Mouse (Mus musculus) naive thymus-derived CD4-positive, alpha-beta T cell, adult 2 months (primary cell): ENCODE results near the gene Myo3a.
"Not testable (repeated sequence)": the region's sequence is repeated elsewhere in the genome, so short reads cannot be mapped to it uniquely, and the experiment has no call there.

Experiments
- DNase-seq: peaks from one replicate; pipeline ENCODE4 v3.0.0-alpha.2; 2011; ENCODE audit warnings: low read depth

The Myo3a gene

DNA sequence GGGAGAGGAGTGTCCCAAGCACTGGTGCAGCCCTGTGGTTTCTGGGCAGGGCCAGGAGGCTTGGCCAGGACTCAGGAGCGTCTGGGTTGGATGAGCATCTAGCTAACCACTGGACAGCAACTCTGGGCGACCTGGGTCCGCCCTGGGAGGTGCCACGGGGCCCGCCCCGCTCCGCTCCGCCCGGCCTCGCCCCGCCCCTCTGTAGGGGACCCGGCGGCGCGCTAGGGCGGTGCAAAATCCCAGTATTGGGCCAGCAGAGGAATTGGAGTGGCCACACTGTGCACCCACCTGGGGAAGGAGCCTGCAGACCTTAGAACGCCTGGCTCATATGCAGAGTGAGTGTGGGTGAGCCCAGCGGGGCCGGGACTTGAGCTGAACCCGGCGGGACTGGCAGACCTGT is at the start of gene Myo3a:
Gene Myo3a (plus strand): TSS at position 196 of the 400 bp plus-strand sequence.
- no peak for DNase-seq

DNA sequence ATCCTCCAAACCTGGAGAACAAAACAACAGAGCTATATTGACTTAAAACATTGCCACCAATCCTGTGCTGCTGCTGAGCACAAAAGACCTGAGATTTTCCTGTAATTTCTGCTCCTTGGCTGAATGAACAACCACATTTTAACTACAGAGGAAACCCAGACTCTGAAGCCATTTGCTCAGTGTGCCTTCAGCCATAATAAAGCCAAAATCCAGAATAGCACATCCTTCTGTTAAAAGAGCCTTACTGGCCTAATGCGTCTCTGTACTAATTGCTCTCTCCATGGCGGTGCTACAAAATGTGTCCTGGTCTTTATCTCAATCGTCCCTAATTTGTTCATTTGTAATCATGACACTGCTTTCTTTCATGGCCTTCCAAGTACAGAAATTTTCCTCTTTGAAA is 23.2 kb downstream of the Myo3a start:
- no peak for DNase-seq

DNA sequence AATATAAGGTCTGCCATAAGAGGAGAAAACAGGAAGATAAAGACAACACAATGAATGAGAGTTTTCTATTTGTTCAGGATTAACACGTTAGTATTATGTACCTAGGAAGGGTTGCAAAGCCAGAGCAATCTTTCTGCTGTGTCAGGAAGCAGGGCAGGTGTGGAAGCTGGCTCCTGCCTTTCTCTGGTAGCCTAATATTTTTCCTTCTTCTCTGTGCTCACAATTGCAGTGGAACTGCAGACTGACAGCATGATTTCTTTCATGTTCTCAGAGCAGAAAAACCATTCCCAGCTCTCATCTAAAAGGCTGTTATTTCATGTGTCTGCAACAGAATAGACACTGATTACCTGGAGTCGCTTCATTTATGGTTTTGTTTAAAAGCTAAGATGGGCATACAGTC is 23.7 kb downstream of the Myo3a start:
- no peak for DNase-seq

DNA sequence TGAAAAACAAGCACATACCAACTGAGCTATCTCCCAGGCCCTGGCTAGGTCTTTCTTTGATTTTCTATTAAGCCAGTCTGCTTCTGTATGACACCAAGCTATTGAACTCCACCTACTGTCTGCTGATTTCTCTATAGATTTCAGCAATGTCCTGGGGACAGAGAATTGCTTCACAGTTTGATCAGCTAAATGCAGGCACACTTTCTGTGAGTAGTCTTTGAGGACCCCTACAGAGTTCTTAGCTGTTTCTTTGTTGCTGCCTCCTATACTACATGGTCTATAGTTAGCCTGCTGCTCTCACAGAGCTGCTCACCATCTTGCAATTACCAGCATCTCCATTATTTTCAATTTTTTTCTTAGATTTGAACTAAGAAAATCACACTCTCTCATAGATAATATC is 28.3 kb downstream of the Myo3a start:
- no peak for DNase-seq

DNA sequence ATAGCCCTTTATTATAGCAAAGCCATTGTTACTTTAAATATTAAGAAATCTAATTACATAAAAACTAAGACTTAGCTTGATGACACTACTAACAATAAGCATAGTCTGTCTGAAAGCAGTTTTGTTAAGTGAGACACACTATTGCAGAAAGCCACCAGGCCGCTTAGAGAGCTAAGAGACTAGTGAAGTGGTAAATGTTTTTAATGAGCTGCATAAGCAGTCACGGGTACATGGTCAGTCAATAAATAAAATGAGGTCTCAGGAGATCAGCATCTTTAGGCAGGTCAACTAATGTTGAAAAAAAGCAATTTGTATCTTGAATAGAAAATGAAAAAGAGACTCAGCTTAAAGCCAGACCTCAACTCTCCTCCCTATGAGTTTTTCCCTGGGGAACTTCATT is 44.3 kb downstream of the Myo3a start:
- no peak for DNase-seq

DNA sequence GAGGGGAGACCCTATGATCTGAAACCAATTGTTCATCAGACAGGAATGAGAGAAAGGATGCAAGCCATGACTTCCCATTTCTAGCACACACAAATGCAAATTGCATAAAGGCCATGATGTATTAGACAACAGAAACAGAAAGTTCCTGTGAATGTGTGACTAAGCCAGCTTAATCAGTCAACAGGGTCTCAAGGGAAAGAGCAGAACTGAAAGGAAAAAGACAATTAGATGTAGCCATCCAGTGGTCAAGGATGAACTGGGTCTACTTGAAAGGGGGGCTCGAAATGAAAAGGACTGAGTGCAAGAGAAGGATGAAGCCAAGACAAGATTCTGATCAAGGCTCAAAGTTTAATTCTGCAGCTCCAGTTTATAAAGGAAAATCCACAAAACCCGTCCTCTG is 58.1 kb downstream of the Myo3a start:
- no peak for DNase-seq

DNA sequence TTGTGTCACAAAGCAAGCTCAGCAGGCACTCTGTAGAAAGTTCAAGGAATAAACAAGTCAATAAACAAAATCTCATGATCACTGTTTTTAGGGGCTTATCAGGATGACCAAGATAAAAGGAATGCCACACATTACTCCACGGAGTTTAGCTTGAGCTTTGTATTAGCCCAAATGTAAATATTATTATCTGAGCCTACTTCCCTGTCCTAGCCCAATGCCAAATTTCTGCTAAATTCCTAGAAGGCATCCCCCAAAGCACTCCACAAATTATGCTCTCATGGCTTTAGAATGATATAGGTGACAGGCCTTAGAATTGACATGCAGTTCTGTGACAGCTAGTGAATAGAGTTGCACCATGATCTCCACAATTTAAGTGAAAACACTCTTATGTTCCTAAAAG is 58.5 kb downstream of the Myo3a start:
- DNase-seq = no peak

DNA sequence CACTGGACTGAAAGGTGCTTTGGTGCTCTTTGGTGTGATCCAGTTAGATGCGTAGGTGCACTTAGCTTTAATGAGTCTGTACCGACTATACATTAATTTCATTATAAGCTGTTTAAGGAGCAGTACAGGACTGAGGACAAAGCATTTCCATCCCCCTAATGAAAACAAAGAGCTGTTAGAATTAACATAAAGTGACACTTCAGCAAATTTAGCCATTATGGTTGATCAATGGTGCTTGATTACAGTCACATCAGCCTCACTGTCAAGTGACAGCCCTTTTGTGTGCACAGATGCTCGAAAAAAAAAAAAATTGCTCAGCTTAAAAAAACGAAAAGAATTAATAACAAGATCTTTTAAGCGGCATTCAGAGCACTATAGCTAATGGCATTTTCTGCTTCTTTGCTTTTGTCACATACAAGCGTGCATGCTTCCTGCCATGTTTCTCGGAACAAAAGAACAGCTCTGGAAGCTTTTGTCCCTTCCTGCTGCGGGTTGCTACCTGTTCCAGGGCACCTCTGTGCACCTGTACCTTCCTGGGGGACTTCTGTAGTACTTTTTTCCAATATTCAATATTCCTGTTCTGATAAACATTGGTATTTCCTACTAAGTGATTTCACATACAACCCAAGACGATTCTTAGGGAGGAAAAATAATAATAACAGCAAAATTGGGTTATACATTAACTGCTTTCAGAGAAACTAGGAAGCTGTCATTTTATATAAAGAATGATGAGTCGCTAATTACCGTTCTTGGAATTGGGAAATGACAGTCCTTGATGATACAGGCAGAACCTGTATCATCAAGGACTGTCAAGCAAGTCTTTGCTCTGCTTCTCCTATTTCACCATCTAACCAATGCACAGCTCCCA is 66.5 kb downstream of the Myo3a start:
- no peak for DNase-seq

DNA sequence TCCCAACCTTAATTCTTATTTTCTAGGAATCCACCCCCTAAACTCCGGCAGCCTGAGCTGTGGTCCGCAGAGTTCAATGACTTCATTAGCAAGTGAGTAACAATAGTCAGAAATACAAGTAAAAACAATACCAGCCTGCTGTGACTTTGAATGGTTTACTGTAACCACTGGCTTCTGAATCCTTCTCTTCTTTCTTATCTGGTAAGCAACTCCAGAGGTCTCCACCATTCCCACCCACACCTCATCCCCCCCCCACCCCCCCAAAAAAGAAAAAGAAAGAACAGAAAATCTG is 67.1 kb downstream of the Myo3a start:
- DNase-seq = no peak

DNA sequence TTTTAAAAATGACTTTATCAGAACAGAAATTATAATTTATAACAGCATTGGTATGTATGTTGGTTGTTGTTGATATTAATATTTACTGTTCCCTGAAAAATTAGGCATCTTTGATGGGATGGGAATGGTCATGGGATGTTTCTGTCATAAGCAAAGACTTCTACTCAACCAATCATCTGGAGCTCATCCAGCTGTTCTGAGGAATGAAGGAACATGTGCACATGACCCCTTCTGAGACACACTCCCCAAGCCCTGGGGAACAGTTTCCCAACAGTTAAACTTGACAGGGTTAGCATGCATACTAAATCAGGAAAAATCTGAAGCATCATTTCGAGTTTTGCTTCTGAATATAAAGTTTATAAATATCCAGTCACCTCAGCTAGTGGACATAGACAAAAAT is 70.6 kb downstream of the Myo3a start:
- no peak for DNase-seq

DNA sequence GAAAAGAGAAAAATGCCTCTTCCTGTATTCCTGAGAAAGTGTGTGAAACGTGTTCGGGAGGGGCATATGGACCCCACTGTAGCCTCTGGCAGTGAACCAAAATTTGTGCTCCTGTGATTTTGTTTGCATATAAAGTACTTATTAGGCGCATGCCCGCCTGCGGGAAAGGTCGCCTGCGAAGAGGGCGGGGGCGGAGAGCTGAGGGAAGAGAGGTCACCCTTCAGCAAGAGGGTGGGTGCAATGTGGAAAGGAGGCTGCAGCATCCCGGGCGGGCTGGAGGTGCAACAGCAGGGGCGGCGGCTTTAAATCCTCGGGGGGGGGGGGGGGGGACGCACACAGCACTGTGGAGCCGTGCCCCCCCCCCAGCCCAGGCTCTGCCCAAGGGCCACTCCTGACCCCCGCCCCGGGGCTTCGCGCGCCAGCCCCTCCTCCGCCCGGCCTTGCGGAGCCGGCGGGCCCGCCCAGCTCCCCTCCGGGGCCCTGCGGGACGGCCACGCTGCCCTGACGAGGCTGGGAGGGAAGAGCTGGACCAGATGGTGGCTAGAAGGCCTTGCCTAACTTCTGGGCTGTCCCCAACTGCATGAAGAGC is 111.1 kb downstream of the Myo3a start:
- no peak for DNase-seq

DNA sequence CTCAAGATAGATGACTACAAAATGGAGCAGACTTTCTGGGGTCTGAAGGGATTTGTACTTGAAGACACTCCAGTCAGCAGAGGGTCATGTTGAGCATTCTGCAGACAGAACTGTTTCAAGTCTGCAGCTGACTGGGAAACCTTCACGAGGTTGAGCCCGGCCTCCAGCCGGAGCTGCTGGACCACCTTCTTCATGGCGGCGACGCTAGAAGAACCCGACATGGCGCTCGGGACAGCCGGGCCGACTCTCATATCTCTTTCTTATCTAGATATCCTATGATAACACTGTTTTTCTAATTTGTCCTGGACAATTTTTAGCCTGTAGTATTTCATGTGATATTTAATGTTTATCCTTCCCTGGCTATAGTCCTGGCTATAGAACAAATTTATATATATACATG is 183.2 kb downstream of the Myo3a start:
- not testable (repeated sequence) for DNase-seq

DNA sequence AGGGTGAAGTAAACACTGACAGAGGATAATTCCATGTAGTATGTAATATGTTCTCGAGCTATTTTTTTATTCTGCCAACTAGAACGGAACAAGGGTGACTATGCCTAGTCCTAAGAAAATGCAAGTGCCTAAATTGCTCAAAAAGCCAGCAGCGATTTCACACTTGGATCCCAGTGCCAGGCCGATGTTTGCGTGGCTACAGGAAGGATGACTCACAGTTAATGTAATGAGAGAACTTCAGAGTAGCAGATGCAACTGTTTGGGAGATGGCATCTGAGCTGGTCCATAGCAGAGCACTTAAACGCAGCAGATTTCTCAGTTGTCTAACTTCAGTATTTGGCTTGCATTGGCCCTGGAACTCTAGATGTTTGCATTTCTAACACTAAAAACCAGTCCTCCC is 321.1 kb downstream of the Myo3a start:
- DNase-seq = no peak

DNA sequence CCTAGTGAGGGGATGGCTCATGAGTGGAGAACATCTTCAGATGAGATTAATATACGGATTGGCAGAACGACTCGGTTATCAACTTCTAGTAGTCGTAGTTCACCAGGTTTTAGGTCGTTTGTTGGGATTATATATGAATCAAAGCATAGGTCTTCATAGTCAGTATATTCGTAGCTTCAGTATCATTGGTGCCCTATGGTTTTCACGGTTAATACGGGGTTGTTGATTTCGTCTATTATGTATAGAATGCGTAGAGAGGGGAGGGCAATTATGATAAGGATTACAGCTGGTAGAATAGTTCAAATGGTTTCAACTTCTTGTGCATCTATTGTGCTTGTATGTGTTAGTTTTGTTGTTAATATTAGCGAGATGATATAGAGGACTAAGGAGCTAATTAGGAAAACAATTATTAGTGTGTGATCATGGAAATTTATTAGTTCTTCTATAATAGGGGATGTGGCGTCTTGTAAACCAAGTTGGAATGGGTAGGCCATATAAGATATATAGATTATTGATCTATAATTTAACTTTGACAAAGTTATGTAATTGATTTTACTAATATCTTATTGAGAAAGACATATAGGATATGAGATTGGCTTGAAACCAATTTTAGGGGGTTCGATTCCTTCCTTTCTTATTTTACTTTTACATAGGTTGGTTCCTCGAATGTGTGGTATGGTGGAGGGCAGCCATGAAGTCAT is 360.3 kb downstream of the Myo3a start:
- DNase-seq = not testable (repeated sequence)

DNA sequence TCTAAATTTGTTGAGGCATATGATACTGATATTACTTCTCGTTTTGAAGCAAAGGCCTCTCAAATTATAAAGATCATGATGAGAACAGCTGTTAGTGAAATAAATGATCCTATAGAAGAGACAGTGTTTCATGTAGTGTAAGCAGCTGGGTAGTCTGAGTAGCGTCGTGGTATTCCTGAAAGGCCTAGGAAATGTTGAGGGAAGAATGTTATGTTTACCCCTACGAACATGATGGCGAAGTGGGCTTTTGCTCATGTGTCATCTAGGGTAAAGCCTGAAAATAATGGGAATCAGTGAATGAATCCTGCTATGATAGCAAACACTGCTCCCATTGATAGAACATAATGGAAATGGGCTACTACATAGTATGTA is 360.9 kb downstream of the Myo3a start:
- not testable (repeated sequence) for DNase-seq

DNA sequence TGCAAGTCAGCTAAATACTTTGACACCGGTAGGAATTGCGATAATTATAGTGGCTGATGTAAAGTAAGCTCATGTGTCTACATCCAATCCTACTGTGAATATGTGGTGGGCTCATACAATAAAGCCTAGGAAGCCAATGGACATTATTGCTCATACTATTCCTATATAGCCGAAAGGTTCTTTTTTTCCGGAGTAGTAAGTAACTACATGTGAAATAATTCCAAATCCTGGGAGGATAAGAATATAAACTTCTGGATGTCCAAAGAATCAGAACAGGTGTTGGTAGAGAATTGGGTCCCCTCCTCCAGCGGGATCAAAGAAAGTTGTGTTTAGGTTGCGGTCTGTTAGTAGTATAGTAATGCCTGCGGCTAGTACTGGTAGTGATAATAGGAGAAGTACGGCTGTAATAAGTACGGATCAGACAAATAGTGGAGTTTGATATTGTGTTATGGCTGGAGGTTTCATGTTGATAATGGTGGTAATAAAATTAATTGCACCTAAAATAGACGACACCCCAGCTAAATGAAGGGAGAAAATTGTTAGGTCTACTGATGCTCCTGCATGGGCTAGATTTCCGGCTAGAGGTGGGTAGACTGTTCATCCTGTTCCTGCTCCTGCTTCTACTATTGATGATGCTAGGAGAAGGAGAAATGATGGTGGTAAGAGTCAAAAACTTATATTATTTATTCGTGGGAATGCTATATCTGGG is 361.5 kb downstream of the Myo3a start:
- not testable (repeated sequence) for DNase-seq

DNA sequence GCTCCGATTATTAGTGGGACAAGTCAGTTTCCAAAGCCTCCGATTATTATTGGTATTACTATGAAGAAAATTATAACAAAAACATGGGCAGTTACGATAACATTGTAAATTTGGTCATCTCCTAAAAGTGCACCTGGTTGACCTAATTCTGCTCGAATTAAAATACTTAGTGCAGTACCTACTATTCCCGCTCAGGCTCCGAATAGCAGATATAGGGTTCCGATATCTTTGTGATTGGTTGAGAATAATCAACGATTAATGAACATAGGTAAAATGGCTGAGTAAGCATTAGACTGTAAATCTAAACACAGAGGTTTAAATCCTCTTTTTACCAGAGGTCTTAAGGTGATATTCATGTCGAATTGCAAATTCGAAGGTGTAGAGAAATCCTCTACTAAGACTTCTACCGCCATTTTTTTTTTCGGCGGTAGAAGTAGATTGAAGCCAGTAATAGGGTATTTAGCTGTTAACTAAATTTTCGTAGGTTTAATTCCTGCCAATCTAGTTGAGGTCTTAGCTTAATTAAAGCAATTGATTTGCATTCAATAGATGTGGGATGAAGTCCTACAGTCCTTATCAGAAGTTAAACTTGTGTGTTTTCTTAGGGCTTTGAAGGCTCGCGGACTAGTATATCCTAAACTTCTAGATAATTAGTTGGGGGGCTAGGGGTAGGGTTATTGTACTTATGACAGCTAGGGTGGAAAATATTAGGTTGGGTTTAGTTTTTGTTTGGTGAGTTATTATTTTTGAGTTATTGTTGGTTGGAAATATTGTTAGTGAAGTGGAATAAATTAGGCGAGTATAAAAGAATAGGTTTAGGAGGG is 362.3 kb downstream of the Myo3a start:
- DNase-seq = not testable (repeated sequence)

DNA sequence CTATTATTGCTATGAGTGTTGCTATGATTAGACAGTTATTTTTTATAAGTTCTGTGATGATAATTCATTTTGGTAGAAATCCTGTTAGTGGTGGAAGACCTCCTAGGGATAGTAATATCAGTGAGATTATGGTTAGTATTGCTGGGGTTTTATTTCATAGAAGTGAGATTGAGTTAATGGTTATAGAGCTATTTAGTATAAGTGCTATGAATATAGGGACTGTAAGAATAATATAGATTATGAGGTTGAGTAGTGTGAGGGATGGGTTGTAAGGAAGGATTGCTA is 362.8 kb downstream of the Myo3a start:
- DNase-seq = no peak

DNA sequence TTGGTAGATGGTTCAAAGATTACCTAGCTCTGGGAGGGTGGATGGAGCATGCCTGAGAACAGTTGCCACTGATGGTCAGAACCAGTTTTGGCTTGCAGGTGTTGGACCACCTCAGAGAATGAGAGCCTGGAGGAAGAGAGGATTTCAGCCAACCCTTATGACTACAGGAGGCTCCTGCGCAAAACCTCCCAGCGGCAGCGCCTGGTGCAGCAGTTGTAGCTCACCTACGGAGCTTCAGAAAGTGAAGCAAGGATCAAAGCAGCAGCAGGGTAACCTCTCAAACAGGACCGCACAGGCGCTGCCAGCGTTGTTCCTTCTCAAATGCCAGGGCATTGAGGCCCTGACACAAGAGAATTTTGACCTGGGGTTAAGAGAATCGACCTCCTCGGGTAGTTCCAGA is 390.6 kb downstream of the Myo3a start:
- no peak for DNase-seq

DNA sequence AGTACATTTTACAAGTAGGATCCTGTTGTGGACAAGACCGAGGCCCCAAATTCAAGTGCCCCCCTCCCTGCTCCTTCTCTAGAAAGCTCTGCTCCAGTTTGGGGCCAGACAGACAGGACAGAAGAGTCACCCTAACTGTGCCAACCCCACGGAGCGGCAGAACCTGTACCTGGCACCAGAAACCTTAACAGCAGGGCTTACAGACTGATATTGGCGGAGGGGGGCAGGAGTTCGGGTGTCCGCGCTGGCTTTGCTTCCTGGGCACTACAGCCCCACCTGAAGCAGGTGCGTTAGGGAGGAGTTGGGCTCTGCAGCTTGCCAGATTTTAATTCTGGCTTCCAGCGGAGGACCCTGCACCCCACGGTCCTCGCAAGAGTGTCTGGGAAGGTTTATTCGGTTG is 392.1 kb downstream of the Myo3a start:
- DNase-seq = no peak

DNA sequence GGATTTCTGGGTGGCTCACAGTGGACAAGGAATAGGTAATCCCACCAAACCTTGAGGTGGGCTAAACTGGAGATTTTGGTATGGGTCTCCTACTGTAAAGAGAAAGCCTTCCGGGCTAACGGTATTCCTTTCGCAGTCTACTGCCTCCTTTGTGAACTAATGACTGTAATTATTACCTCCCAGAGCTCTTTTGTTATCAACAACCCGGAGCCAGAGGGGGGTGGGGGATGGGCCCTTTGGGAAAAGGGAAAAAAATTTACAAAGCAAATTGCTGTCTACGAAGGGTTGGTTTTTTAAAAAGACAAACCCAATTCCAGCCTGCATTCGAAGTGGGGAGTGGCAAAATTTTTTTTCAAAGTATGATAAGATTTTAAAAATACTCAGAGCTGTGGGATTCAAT is 392.7 kb downstream of the Myo3a start:
- DNase-seq = no peak

DNA sequence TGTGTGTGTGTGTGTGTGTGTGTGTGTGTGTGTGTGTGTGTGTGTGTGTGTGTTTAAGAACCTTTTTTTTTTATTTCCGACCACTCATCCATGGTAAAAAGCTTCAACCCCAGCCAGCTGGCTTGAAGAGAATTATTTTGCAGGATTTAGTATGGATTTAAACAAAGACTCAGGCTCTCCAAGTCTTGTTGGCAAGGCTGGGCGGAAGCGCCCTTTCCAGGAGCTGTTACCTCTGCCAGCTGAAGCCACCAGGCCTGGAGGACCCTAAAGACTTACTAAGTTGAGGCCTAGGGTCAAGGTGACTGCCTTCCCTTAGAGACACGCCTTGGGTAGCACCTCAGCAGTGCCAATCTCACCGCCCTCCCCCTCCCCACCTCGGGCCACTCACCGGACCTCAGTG is 393.2 kb downstream of the Myo3a start:
- no peak for DNase-seq
